Mouse (Mus musculus): ENCODE results near the gene Syngr3.

DNA sequence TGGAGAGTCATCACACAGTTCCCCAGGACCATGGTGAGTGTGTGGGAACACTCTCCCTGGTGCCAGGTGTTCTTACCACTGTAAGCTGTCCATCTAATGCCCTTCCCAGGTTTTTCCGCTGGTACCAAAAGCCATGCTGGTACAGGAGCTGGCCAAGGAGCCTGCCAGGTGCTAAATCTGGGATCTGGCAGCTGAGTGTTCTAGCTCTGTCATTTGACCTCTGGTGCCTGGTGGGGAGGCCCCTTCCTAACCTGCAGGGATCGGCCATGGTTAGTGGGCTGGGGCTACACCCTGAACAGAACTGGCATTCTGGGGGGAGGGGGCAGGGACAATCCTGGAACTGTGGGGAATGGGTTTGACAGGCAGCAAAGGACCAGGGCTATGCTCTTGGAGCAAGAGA, 37.9 kb upstream of the Syngr3 start, which contains the start of gene Rpl3l:
- TF ChIP-seq CTCF (IDR thresholded peaks at IDR 0.05; ENCODE audit: borderline replicate concordance, extremely low read depth, insufficient read depth, insufficient read length) (no peak), POLR2A (IDR thresholded peaks at IDR 0.05; ENCODE audit: borderline replicate concordance, extremely low read depth, insufficient read depth, insufficient read length, poor library complexity, severe bottlenecking) (no peak)

Data from brain, embryonic 14.5 days (tissue).